Mouse (Mus musculus): ENCODE measurements at regions not wholly inside any gene's neighbourhood (a gene's known extent, or its start where the extent isn't known, plus 50 kb on each side); places are given as distances from the start of the nearest gene placed in this dataset.
"Not testable (repeated sequence)": the region's sequence is repeated elsewhere in the genome, so short reads cannot be mapped to it uniquely, and the experiment has no call there.

DNA sequence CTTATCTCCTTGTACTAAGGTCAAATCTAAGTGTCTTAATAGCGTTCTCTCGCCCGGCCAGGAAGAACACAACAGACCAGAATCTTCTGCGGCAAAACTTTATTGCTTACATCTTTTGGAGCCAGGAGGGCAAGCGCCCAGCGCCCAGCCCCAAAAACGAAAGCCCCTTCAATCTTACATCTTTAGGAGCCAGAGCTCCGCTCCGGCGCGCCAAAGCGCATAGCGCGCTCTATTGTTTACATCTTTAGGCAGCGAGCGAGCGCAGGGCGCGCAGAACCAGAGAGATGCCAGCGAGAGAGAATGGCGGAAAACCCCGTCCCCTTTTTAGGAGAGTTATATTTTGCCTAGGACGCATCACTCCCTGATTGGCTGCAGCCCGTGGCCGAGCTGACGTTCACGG is 373.2 kb upstream of the Gm21477 start:
- peak; percentile 1 for DNase-seq (ENCODE audit: low spot score in 2 of 2)
- intact Hi-C loops (cut with DNase I) = not testable (repeated sequence)

All from left cerebral cortex, postnatal 36 days (tissue).